Mouse (Mus musculus) hindlimb bud, embryonic 11.5 days (tissue): Measurements from ENCODE around the gene Sccpdh.

Source experiments
- DNase-seq: peaks from one replicate; pipeline ENCODE4 v3.0.0-alpha.2; 2012; ENCODE audit warnings: low read depth, low spot score; ENCODE audit errors: extremely low spot score

Gene Sccpdh

DNA sequence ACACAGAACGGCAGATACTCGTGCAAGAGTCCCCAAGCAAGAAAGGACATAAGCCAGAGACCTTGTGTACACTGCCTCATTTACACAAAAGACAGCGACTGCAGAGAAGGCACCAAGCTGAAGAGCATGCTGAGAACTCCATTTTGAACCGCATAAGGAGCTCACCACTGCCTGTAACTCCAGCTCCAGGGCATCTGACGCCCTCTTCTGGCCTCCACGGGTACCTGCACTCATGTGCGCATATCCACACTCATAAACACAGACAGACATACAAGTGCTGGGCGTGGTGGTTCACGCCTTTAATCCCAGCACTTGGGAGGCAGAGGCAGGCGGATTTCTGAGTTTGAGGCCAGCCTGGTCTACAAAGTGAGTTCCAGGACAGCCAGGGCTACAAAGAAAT lies 60.7 kb downstream of the Sccpdh start:
- no peak for DNase-seq

- no peak for DNase-seq
Observed at GRCm38 (mm10) chr1:179731391-179731790, 63.4 kb downstream of the Sccpdh start.

DNA sequence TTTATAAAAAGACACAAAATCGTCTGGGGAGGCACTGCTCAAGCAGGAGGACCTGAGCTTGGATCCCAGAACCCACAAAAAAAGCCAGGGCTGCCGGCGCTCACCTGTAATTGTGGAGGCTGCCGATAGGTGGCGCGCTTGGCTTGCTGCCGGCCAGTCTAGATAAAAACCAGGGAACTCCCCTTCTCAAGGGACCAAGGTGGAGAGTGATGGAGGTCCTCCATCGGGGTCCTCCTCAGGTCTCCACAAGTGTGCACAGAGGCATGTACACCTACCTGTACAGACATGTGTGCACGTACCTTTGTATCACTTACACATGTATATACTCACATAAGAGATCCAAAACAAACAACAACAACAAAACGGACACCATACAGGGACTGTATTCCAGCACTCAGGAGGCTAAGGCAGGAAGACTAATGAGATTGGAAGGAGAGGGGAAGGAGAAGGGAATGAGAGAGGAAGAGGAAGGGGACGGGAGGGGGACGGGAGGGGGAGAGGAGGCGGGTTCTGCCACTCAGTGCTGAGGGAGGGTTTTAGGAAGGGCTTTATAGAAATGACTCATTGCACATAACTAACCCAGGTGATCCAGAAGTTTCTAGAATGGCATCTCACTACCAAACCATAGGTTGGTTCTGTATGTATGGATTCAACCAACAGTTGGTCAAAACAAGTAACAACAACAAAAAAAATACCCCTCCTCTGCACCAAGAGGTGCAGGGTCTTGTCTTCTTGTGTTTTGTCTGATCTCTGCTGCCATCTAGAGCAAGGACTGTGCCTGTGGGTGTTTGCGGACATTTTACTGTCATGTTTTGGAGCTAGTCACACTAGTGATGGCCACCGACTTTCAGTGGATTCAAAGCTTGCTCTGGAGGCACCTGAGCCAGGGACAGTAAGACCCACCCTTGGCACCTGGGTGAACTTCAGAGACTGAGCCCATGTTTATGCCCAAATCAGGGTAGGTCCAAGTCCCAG lies 66.8 kb downstream of the Sccpdh start:
- no peak for DNase-seq

DNA sequence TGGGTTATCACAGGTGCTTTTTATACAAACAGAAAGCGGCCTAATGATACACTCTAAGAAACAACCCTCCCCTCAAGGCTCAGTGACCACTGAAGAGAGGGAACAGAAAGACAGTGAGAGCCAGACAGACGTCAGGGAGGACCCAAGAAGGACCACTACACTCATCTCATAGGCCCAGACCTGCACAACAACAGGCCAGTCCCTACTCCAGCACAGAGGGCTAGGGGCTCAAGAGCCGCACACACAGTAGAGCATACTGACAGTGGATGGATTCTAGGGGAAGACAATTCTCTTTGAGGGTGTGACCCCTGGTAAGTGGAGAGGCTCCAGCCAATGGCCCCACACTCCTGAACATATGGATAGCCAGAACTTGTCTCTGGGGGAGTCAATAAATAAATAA lies 68.5 kb downstream of the Sccpdh start:
- no peak for DNase-seq
